Mouse (Mus musculus) spleen, adult 2 months (tissue): ENCODE measurements around the gene Ntn5. TPM values are rescaled to one million over a fixed set of nuclear protein-coding genes. Genes with fewer than 3 reads are reported as not detected.

Experiments
- DNase-seq, 2 experiments: peaks; one replicate each; pipeline versions ENCODE4 v3.0.0 to v3.0.0-alpha.2; 2012 to 2021; ENCODE audit warnings: low spot score in 2 of 2, low read depth in 1 of 2
- H3K27ac ChIP-seq: fragments of 200-500 bp; 2 replicates; pipeline ENCODE4 v1.5.1; 2012; ENCODE audit warnings: low read length, inconsistent platforms; ENCODE audit not compliant: insufficient read depth
- H3K27me3 ChIP-seq: fragments of 200-500 bp; 2 replicates; pipeline ENCODE4 v1.6.1; 2012; ENCODE audit warnings: mild to moderate bottlenecking, moderate library complexity, low read length, inconsistent platforms; ENCODE audit not compliant: control insufficient read depth, insufficient read depth
- H3K36me3 ChIP-seq: fragments of 200-500 bp; 2 replicates; pipeline ENCODE4 v1.6.1; 2012; ENCODE audit warnings: mild to moderate bottlenecking, low read length, inconsistent platforms; ENCODE audit not compliant: control insufficient read depth, insufficient read depth
- H3K4me1 ChIP-seq: fragments of 200-500 bp; 2 replicates; pipeline ENCODE4 v1.6.1; 2011; ENCODE audit warnings: inconsistent platforms; ENCODE audit not compliant: control insufficient read depth, insufficient read depth, insufficient read length
- H3K4me3 ChIP-seq: fragments of 200-500 bp; 2 replicates; pipeline ENCODE4 v1.5.1; 2011; ENCODE audit warnings: mild to moderate bottlenecking, inconsistent platforms; ENCODE audit not compliant: insufficient read depth, insufficient read length; ENCODE audit errors: extremely low read depth
- CTCF ChIP-seq: fragments of 200-500 bp; IDR thresholded peaks from 2 replicates; pipeline ENCODE4 v1.5.1; 2011; ENCODE audit warnings: mild to moderate bottlenecking, inconsistent platforms; ENCODE audit not compliant: insufficient read depth, insufficient read length, insufficient replicate concordance; ENCODE audit errors: extremely low read depth
- POLR2A ChIP-seq: fragments of 200-500 bp; IDR thresholded peaks from 2 replicates; pipeline ENCODE4 v1.6.1; 2011; ENCODE audit warnings: low read depth, low read length, inconsistent platforms
- WGBS: fragments of 180-500 bp; shearing (Covaris S2); methylation state at CpG from one replicate; pipeline ENCODE4 v1.1.7; 2018; 5-methylcytosine and 5-hydroxymethylcytosine counted together
- polyA plus RNA-seq: library from polyadenylated mRNA; depleted of rRNA; stranded (reverse); fragments of >200 nt; gene quantifications from 2 replicates; pipeline ENCODE4 v1.2.3, GENCODE M21; 2012

Gene Ntn5
- polyA plus RNA-seq, 1 experiment, result 2.2 TPM

GRCm38 (mm10) chr7:45689800-45690199 is 6.0 kb downstream of the Ntn5 start:
- Histone ChIP-seq H3K4me1 (peaks cover 4% of the 10 kb centered on the region; the same call in 1 of the 2 replicates), H3K36me3 (no peaks in the 10 kb centered on the region), H3K27me3 (no peaks in the 10 kb centered on the region), H3K4me3 (no peak overlapping the region), H3K27ac (no peak overlapping the region)
- no peak for DNase-seq
- WGBS, result 81% methylated on average over 11 of the region's 11 CpGs
- TF ChIP-seq CTCF, result no peak
- TF ChIP-seq POLR2A, result no peak

- Histone ChIP-seq H3K4me3 (no peak overlapping the region), H3K27ac (no peak overlapping the region), H3K27me3 (no peaks in the 10 kb centered on the region), H3K4me1 (no peaks in the 10 kb centered on the region), H3K36me3 (no peaks in the 10 kb centered on the region)
- TF ChIP-seq CTCF, result no peak
- no peak for TF ChIP-seq POLR2A
- 80% methylated on average over 2 of the region's 2 CpGs for WGBS
- no peak for DNase-seq
Measured at GRCm38 (mm10) chr7:45692364-45692763, 8.5 kb downstream of the Ntn5 start.

GRCm38 (mm10) chr7:45693921-45694591 is 10.2 kb downstream of the Ntn5 start, which contains the start of gene Sec1:
Gene Sec1, minus strand, starts transcription at chr7:45694402.
- TF ChIP-seq CTCF, result no peak
- TF ChIP-seq POLR2A, result no peak
- no peaks in the 10 kb centered on the region for H3K36me3 ChIP-seq
- no peaks in the 10 kb centered on the region for H3K4me1 ChIP-seq
- H3K4me3 ChIP-seq, result no peak within 1 kb of the TSS
- 0 out of 2 replicates have a peak within 1 kb of the TSS, but pooled peaks have one; percentile 28 for H3K27ac ChIP-seq
- no peak for DNase-seq
- WGBS, result 95% methylated on average over 50 of the region's 50 CpGs
- no peaks in the 10 kb centered on the region for H3K27me3 ChIP-seq

- Histone ChIP-seq H3K4me1 (peaks cover 4% of the 10 kb centered on the region; the same call in 1 of the 2 replicates), H3K4me3 (no peak overlapping the region), H3K27me3 (peaks cover 7% of the 10 kb centered on the region), H3K27ac (0 out of 2 replicates have a peak overlapping the region, but pooled peaks have one; percentile 28), H3K36me3 (no peaks in the 10 kb centered on the region)
- TF ChIP-seq POLR2A (no peak), CTCF (no peak)
- no peak for DNase-seq
- WGBS, result 25% methylated on average over 6 of the region's 6 CpGs
Measured at GRCm38 (mm10) chr7:45695098-45695497, 11.3 kb downstream of the Ntn5 start.

- TF ChIP-seq POLR2A, result no peak
- no peak for TF ChIP-seq CTCF
- H3K36me3 ChIP-seq, result no peaks in the 10 kb centered on the region
- H3K27me3 ChIP-seq, result peaks cover 11% of the 10 kb centered on the region
- no peak overlapping the region for H3K4me3 ChIP-seq
- H3K27ac ChIP-seq, result no peak overlapping the region
- peaks cover 10% of the 10 kb centered on the region for H3K4me1 ChIP-seq
- no peak for DNase-seq
- 83% methylated on average over 7 of the region's 7 CpGs for WGBS
Measured at GRCm38 (mm10) chr7:45697894-45698293, 14.1 kb downstream of the Ntn5 start.

- H3K4me3 ChIP-seq, result peak within 1 kb of the TSS; percentile 18; the same call in 1 of the 2 replicates
- H3K4me1 ChIP-seq, result peaks cover 18% of the 10 kb centered on the region
- TF ChIP-seq POLR2A, result no peak
- no peak for TF ChIP-seq CTCF
- no peak for DNase-seq
- peaks cover 11% of the 10 kb centered on the region for H3K27me3 ChIP-seq
- H3K36me3 ChIP-seq, result no peaks in the 10 kb centered on the region
- no peak within 1 kb of the TSS for H3K27ac ChIP-seq
- 14% methylated on average over 36 of the region's 36 CpGs for WGBS
Measured at GRCm38 (mm10) chr7:45699523-45700141, 15.8 kb downstream of the Ntn5 start, which contains the start of gene Car11. Gene Car11, plus strand, starts transcription at chr7:45699843.
